Mouse (Mus musculus) fibroblast of lung, adult 2 months (primary cell): ENCODE measurements around the gene Ppm1d.

Experiments
- DNase-seq: peaks from one replicate; pipeline ENCODE4 v3.0.0-alpha.2; 2011; ENCODE audit warnings: low read depth

The Ppm1d gene

DNA sequence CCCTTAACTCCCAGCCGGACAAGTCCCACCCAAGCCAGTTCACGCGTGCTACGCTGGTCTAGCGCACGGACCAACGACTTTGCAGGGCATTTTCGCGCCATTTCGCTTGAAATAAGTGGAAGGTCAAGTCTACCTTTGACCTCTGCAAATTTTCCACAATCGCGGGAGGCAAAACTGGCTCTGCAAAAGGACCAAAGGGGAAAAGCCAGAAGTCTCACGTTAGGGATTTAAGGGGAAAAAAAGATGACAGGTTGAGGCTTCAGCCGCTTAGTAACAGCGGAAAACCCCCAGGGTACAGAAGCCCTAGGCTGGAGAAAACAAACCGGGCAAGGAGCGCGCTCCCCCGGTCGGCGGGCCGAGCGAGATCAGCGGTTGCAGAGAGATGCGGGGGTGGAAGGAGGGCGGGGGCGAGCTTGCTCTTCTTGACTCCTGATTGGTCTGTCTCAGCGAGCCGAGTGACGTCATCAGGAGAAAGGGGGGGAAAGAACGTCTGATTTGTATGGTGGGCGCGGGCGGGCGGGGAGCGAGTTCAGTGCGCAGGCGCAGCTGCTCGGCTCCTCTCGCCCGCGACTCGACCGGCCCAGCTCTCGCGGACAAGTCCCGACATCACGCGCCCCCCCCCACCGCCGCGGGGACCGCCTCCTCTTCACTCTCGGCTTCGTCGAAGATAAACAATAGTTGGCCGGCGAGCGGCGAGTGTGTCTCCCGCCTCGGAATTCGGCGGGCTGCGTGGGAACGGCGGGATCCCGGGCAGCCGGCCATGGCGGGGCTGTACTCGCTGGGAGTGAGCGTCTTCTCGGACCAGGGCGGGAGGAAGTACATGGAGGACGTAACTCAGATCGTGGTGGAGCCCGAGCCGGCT, at the start of gene Ppm1d:
TSS of gene Ppm1d (plus strand) at position 532 of the 862 bp plus-strand sequence.
- DNase-seq = peak; percentile 96

DNA sequence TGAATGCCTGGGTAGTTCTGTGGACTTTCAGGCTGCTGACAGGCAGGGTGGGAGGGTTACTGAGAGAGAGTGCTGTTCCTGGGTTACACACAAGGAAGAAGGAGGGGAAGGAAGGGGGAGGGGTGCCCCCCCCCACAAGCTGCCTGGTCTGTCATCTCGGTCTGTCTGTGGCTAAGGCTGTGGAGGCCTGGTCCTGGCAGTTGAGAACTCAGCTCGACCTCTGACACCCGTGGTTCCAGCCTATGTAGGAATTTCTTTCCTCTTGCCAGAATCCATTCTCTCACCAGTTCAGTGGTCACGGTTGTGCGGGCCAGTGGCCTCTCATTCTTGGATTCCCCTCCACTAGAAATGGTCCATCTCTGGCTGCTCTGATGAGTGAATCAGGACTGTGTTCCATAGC, 46.4 kb upstream of the Ppm1d start:
- DNase-seq = peak; percentile 29

DNA sequence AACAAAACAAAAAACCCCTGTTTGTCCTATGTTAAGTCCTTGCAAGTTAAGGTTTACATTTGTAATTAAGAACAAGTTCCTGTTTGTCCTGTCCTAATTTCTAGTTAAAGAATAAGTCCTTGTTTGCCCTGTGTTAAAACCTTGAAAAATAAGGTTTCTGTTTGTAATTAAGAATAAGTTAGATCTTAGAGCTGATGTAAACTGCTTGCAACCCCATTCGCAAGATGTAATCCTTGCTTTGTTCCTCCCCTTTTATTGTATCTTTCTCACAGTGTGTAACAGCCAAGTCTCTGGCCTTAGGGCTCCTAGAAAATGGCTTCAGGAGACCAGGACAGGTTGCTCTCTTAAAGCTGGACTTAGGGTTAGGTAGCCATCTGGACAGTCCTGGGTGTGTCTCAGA, 43.7 kb upstream of the Ppm1d start:
- DNase-seq = no peak

DNA sequence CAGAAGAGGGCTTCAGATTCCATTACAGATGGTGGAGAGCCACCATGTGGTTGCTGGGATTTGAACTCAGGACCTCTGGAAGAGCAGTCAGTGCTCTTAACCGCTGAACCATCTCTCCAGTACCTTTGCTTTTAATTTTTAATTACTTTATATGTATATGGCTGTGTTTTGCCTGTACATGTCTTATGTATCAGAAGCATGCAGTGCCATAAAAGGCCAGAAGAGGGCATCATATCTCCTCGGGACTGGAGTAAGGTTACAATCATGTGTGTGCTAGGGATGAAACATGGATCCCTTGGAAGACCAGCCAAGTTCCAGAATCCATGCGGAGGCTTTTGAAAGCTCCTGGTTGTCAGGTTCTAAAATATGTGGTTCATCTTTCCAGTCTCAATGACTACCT, 40.4 kb upstream of the Ppm1d start:
- DNase-seq = no peak

DNA sequence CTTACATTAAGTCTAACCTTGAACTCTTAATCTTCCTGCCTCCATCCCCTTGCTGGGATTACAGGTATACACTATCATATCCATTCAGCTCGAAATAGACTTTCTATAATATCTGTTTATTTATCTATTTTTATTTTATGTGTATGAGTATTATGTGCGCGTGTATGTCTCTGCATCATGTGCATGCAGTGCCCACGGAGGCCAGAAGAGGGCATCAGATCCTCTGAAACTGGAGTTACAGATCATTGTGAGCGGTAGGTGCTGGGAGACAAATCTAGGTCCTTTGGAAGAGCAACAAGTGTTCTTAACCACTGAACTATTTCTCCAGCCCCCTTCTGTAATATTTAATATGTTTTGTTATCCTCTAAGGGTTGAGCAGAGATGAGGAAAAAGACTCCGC, 37.7 kb upstream of the Ppm1d start:
- DNase-seq = no peak

DNA sequence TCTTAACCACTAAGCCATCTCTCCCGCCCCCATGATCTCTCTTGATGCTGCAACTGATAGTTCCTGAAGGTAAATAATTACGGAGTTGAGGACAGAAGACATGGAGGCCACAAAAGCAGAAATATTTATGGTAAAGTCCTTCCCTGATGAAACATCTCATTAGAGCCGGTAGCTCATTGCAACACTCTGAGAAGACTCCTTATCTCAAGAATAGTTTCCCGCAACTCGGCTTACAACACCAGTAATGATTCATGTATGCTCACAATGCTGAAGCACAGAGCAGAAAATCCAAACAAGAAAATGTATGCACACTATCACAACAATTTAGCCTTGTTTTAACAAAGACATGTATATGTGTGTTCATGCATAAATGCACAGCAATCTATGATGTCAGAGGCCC, 35.9 kb upstream of the Ppm1d start:
- no peak for DNase-seq

DNA sequence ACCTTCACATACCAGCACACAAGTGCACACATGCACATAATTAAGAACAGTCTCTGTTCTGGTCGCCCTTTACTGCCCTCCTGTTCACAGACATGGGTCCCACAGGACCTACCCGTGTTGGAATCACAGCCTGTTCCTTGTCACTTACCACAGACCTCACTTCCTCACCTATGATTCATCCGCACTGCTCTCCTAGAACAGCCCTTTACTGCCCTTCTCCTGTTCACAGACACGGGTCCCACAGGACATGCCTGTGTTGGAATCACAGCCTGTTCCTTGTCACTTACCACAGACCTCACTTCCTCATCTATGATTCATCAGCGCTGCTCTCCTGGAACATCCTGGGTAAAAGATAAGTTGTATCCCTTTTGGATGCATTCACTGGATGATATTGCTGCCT, 33.4 kb upstream of the Ppm1d start:
- no peak for DNase-seq

DNA sequence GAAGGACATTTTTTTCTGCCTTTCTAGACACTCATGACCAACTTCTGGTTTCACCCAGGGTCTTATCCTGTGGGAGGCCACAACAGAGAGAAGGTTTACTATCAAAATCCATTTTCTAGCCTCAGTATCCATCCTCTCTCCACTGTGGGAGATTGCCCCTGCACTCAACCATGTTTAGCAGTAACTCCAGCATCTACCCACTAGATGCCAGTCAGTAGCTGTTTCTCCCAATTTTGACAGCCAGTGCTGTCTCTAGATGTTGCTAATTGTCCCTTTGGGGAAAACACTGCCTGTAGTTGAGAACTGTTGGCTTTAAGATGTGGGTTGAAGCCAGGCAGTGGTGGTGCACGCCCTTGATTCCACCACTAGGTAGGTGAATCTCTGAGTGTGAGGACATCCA, 32.9 kb upstream of the Ppm1d start:
- no peak for DNase-seq

DNA sequence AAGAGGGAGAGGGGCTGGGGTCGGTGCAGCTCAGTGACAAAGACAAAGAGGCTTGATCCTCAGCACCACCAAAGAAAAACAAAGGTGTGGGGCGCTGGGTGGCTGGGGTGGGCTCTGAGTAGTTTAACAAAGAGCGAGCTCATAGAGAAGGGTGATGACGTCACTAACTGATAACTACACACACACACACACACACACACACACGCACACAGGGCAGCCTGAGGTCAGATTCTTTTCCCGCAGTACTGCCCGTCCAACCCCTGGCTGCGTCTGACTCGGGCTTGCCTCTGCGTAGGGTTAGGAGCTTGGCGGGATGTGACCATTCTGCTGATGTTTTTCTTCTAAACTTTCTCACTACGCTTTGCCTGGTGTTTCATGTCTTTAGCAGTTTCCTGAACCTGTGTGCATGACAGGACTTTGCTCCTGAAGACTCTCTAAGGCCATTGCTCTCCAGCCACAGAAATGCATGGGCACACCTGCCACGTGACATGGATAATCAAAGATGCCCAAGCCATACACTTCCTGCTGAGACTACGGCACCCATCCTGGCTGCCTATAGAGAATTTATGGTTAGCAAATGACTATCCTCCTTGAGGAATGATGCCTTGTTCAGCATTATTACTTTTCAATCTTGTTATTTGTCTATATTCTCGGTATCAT, 29.7 kb upstream of the Ppm1d start:
- no peak for DNase-seq

DNA sequence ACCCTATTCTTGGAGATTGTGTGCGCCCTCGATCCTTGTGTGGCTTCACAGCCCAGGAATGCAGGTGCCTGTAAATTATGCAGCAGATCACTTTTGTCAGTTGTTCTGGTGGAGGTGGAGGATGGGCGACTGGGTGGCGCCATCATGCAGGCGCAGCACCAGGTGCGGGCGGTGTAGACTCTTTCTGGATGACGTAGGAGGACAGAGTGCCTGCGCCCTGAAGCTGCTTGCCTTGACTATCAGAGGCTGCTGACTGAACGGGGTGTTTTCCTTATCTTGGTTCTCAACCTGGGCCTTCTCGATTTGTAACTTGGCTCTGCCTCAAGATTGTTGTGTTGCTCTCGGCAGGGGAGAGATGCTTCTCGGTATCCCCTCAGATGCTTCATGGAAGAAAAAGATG, 13.1 kb upstream of the Ppm1d start:
- no peak for DNase-seq

DNA sequence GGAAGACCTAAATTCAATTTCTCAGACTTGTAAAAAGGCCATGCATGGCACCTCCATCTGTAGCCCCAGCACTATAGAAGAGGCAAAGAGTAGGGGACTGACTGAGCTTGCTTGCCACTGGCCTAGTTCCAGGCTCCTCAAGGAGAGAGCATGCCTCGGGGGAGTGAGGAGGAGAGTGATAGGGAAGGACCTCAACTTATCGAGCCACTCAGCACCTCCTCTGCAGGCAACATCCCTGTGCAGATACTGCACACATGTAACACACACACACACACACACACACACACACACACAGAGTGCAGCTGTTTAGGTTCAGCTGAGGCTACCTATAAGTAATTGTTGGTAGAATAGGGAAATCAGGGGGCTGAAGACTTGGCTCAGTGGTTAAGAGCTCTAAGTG, 11.2 kb upstream of the Ppm1d start:
- DNase-seq = no peak

DNA sequence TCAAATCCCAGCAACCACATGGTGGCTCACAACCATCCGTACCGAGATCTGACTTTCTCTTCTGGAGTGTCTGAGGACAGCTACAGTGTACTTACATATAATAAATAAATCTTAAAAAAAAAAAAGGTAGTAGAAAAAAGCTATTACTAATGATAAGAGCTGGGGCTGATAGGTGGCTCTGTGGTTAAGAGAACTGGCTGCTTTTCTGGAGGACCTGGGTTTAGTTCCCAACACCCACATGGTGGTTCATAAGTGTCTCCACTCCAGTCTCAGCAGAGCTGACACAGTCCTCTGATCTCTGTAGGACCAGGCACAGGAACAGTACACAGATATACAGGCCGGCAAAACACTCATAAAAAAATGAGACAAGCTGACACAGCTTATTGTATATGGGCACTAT, 9.9 kb upstream of the Ppm1d start:
- DNase-seq = no peak

DNA sequence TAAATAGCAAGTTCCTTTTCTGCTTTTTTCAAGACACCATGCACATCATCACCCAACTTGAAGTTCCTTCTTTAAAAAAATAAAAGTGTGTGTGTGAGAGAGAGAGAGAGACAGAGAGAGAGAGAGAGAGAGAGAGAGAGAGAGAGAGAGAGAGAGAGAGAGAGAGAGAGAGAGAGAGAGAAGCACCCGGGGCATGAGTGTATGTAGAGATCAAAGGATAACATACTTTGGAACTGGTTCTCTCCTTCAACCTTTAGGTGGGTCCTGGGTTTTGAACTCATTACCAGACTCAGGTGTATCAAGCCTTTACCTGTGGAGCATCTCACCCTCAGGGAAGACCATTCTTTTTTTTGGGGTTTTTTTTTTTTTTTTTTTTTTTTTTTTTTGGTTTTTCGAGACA, 9.2 kb upstream of the Ppm1d start:
- DNase-seq = no peak

DNA sequence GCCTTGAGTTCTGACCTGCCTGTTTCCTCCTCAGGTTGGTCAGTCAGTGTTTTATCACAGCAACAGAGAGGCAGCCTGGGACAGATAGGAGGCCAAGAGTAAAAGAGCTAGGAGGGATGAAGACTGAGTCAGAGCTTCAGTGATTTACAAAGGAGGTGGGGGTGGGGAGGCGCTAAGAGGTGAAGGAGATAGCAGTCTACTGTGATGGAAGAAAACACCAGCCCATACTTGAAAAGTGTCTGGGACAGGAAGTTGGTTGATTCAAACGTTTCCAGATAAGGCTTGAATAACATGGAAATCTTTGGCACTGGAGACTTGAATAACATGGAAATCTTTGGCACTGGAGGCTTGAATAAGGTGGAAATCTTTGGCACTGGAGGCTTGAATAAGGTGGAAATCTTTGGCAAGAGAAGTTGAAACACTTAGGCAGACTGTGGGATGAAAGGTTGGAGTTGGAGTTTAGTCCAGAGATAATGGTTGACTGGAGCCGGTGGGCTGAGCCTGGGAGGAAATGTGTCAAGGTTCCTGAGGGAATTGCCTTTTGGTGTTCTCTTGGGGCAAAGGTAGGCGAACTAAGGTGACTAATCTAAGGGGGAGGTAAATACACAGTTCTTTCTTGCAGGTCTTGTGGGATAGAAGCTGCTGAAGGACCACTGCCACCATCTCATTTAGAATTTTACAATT, 4.3 kb upstream of the Ppm1d start:
- no peak for DNase-seq

DNA sequence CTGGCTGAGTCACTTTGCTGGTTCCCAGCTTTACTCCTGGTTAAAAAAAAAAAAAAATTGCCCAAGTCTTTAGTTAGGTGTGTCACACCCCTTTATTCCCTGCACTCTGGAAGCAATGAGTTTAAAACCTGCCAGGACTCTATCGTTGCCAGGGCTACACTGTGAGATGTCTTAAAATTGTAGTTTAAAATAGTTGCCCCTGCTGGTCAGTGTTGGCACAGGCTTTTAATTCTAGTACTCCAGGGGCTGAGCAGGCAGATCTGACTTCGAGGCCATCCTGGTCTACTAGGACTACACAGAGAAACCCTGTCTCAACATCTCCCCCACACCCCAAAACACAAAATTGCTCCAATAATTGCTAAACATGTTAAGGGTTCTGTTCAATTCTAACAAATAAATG, 2.2 kb upstream of the Ppm1d start:
- DNase-seq = no peak

DNA sequence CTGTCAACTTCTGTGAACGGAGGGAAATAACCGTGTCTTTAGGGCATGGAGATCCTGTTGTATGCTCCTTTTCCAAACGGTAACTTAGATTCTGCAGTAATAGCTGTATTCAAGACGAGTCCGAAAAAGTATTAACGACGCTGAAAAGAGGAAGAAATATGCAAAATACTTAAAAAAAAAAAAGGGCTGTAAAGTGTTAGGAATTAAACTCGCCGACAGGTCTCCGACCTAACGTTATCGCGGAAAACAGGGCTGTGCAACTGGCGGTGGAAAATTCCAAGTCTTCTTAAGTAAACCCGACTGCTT, 684 bp upstream of the Ppm1d start:
- DNase-seq = no peak

DNA sequence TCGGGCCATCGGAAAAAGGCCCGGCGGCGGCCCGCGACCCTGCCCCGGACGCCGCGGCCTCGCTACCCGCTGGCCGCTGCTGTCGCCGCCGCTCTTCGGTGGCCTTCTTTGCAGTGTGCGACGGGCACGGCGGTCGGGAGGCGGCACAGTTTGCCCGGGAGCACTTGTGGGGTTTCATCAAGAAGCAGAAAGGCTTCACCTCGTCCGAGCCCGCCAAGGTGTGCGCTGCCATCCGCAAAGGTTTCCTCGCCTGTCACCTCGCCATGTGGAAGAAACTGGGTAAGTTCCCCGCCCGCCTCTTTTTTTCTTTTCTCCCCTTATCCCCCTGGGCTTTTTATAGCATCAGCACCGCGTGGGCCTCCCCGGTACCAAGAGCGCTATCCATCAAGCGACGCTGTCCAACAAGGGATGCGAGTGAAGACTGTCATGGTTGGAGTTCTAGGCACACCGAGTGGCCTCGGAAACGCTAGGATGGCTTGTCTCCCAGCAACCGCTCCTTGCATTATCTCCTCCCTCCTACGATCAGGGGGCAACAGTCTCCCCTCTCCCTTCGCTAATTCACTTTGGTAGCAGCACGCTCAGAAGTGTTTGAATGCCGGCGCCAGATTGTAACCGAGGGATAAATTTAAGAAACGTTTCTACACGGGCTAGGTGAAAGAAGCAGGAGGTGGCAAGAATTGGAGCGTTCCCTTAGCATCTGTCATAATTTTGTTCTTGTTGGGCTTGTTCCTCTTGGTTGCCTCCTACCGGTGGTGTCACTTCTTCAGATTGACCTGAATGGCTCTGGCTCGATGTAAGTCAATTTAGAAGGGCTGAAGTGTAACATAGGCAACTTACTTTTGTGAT, 824 bp downstream of the Ppm1d start:
- no peak for DNase-seq

DNA sequence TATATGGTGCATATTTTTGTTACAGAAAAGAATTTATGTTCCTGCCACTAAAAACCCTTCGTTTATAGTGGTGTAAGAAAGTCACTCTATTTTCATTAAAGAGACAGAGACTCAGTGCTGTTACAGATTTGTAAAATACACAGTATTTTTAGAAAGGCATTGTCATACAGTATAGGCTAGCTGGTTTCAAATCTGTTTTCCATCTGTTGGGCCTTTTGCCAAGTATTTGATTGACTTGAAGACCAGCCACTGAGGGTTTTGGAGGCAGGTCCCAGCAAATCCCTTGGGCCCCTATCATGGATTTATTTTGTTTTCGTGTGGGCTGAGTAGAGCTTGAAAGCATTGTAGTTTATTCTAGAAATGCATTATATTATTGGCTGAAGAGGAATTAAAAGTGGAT, 1.8 kb downstream of the Ppm1d start:
- no peak for DNase-seq

DNA sequence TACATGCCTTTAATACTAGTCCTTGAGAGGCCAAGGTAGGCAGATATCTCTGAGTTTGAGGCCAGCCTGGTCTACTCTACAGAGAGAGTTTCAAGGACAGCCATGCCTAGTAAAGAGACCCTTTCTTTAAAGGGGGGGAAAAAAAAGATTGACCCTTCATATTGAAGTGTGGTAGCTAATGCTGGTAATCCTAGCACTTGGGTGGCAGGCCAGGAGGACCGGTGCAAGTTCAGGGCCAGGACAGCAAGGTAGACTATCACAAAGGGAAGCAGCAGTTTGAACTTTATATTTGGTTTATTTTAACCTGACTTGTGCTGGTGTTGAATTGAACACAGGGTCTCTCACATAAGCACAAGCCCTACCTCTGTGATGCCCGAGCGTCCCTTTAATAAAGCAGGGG, 2.3 kb downstream of the Ppm1d start:
- no peak for DNase-seq

DNA sequence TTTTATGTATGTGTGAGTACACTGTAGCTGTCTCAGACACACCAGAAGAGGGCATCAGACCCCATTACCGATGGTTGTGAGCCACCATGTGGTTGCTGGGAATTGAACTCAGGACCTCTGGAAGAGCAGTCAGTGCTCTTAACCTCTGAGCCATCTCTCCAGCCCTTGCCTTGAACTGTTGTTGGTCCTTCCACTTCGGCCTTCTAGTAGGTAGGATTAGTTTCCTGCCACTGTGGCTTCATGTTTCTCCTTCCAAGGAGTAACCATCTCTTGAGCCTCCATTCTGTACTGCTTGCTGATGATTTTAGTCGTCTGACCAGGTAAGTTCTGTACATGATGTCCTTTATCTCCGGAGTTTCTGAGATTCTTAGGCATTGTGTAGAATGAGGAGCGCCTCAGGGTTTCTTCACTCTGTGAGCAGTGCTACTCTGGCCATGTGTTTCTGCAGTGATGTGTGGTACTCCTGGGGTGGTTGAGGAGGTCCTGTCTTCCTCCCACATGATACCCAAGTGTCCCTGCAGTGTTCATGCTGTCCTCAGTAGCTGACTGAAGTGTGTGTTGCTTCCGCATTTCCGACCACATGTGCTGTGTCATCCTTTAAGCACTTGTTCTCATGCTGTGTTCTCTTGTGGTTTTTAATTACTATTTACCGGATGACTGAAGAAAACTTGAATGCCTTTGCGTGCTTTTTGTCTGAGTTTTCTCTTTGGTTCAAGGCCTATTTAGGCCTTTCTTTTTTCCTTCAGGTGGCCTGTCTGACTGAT, 12.7 kb downstream of the Ppm1d start:
- no peak for DNase-seq

DNA sequence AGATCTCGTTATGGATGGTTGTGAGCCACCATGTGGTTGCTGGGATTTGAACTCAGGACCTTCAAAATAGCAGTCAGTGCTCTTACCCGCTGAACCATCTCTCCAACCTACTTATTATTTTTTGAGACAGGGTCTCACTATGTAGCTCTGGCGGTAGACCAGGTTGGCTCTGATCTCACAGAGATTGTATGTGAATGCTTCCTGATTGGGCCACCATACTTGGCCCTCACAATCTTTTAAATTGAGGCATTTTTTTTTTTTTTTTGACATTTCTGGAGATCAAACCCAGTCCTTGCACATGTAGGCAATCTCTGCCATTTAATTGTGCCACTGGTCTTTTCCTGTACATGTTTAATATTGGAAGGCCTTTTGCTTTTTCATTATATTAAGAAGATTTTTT, 17.7 kb downstream of the Ppm1d start:
- no peak for DNase-seq
